Mouse (Mus musculus): ENCODE measurements around the gene Plekha7.
A peak's percentile ranks its signal among the peaks of the same experiment; 100 is the strongest.

Gene Plekha7

GRCm38 (mm10) chr7:116288996-116289395 lies 19.2 kb downstream of the Plekha7 start:
- no peak for DNase-seq (ENCODE audit: low spot score in 2 of 2)

- DNase-seq (ENCODE audit: low spot score in 2 of 2), result no peak
Observed at GRCm38 (mm10) chr7:116287959-116288358, 20.2 kb downstream of the Plekha7 start.

- DNase-seq (ENCODE audit: low spot score in 2 of 2), result no peak
Observed at GRCm38 (mm10) chr7:116286611-116287355, 21.4 kb downstream of the Plekha7 start.

- no peak for DNase-seq (ENCODE audit: low spot score in 2 of 2)
Observed at GRCm38 (mm10) chr7:116286173-116286572, 22.0 kb downstream of the Plekha7 start.

- DNase-seq (ENCODE audit: low spot score in 2 of 2), result no peak
Observed at GRCm38 (mm10) chr7:116285216-116285615, 23.0 kb downstream of the Plekha7 start.

GRCm38 (mm10) chr7:116282755-116283154 lies 25.4 kb downstream of the Plekha7 start:
- DNase-seq (ENCODE audit: low spot score in 2 of 2), result peak in 1 of 2 experiments; percentile 20

GRCm38 (mm10) chr7:116280126-116280525 lies 28.1 kb downstream of the Plekha7 start:
- no peak for DNase-seq (ENCODE audit: low spot score in 2 of 2)

GRCm38 (mm10) chr7:116278280-116278679 lies 29.9 kb downstream of the Plekha7 start:
- no peak for DNase-seq (ENCODE audit: low spot score in 2 of 2)

- DNase-seq (ENCODE audit: low spot score in 2 of 2), result no peak
Observed at GRCm38 (mm10) chr7:116276315-116276714, 31.9 kb downstream of the Plekha7 start.

- no peak for DNase-seq (ENCODE audit: low spot score in 2 of 2)
Observed at GRCm38 (mm10) chr7:116273111-116273510, 35.1 kb downstream of the Plekha7 start.

GRCm38 (mm10) chr7:116269501-116269995 lies 38.6 kb downstream of the Plekha7 start:
- no peak for DNase-seq (ENCODE audit: low spot score in 2 of 2)

GRCm38 (mm10) chr7:116268113-116268926 lies 39.9 kb downstream of the Plekha7 start:
- no peak for DNase-seq (ENCODE audit: low spot score in 2 of 2)

- DNase-seq (ENCODE audit: low spot score in 2 of 2), result no peak
Observed at GRCm38 (mm10) chr7:116263281-116263680, 44.9 kb downstream of the Plekha7 start.

- no peak for DNase-seq (ENCODE audit: low spot score in 2 of 2)
Observed at GRCm38 (mm10) chr7:116262508-116262907, 45.7 kb downstream of the Plekha7 start.

GRCm38 (mm10) chr7:116262101-116262500 lies 46.1 kb downstream of the Plekha7 start:
- no peak for DNase-seq (ENCODE audit: low spot score in 2 of 2)

- no peak for DNase-seq (ENCODE audit: low spot score in 2 of 2)
Observed at GRCm38 (mm10) chr7:116260826-116261615, 47.2 kb downstream of the Plekha7 start.

- peak; percentile 67 to 78 for DNase-seq (ENCODE audit: low spot score in 2 of 2)
Observed at GRCm38 (mm10) chr7:116258464-116259185, 49.6 kb downstream of the Plekha7 start.

GRCm38 (mm10) chr7:116257953-116258352 lies 50.2 kb downstream of the Plekha7 start:
- DNase-seq (ENCODE audit: low spot score in 2 of 2), result no peak

- DNase-seq (ENCODE audit: low spot score in 2 of 2), result no peak
Observed at GRCm38 (mm10) chr7:116255664-116256063, 52.5 kb downstream of the Plekha7 start.

GRCm38 (mm10) chr7:116254660-116255059 lies 53.5 kb downstream of the Plekha7 start:
- no peak for DNase-seq (ENCODE audit: low spot score in 2 of 2)

- DNase-seq (ENCODE audit: low spot score in 2 of 2), result no peak
Observed at GRCm38 (mm10) chr7:116252470-116252869, 55.7 kb downstream of the Plekha7 start.

Measured in right cerebral cortex, postnatal 36 days (tissue).